Mouse (Mus musculus) kidney, adult 18-20 months (tissue): ENCODE data around the gene Mapkapk2.

ENCODE experiments used
- DNase-seq: peaks from one replicate; pipeline ENCODE4 v3.0.0; 2021

The Mapkapk2 gene

GRCm38 (mm10) chr1:131110525-131111106, 13.0 kb upstream of the Mapkapk2 start:
- DNase-seq, result no peak

- peak; percentile 43 for DNase-seq
Observed at GRCm38 (mm10) chr1:131107575-131108308, 10.1 kb upstream of the Mapkapk2 start.

GRCm38 (mm10) chr1:131103776-131104424, 6.3 kb upstream of the Mapkapk2 start:
- no peak for DNase-seq

- no peak for DNase-seq
Observed at GRCm38 (mm10) chr1:131100808-131101207, 3.2 kb upstream of the Mapkapk2 start.

GRCm38 (mm10) chr1:131096803-131097699, 575 bp downstream of the Mapkapk2 start:
- peak; percentile 77 for DNase-seq

- DNase-seq, result no peak
Observed at GRCm38 (mm10) chr1:131096132-131096695, 1.4 kb downstream of the Mapkapk2 start.

- DNase-seq, result no peak
Observed at GRCm38 (mm10) chr1:131095574-131095973, 2.1 kb downstream of the Mapkapk2 start.

- no peak for DNase-seq
Observed at GRCm38 (mm10) chr1:131093889-131094288, 3.7 kb downstream of the Mapkapk2 start.

GRCm38 (mm10) chr1:131092846-131093245, 4.8 kb downstream of the Mapkapk2 start:
- DNase-seq, result no peak

GRCm38 (mm10) chr1:131092173-131092572, 5.5 kb downstream of the Mapkapk2 start:
- no peak for DNase-seq

- no peak for DNase-seq
Observed at GRCm38 (mm10) chr1:131091481-131091880, 6.1 kb downstream of the Mapkapk2 start.

GRCm38 (mm10) chr1:131090877-131091276, 6.7 kb downstream of the Mapkapk2 start:
- no peak for DNase-seq

GRCm38 (mm10) chr1:131090261-131090660, 7.4 kb downstream of the Mapkapk2 start:
- DNase-seq, result peak; percentile 42

- no peak for DNase-seq
Observed at GRCm38 (mm10) chr1:131089525-131090127, 8.0 kb downstream of the Mapkapk2 start.

- DNase-seq, result no peak
Observed at GRCm38 (mm10) chr1:131088547-131088946, 9.1 kb downstream of the Mapkapk2 start.

GRCm38 (mm10) chr1:131086907-131087306, 10.7 kb downstream of the Mapkapk2 start:
- DNase-seq, result peak; percentile 59

- no peak for DNase-seq
Observed at GRCm38 (mm10) chr1:131085957-131086739, 11.5 kb downstream of the Mapkapk2 start.

GRCm38 (mm10) chr1:131085272-131085671, 12.4 kb downstream of the Mapkapk2 start:
- DNase-seq, result no peak

- DNase-seq, result peak; percentile 51
Observed at GRCm38 (mm10) chr1:131084289-131084688, 13.3 kb downstream of the Mapkapk2 start.

GRCm38 (mm10) chr1:131083609-131084008, 14.0 kb downstream of the Mapkapk2 start:
- DNase-seq, result no peak

- no peak for DNase-seq
Observed at GRCm38 (mm10) chr1:131083122-131083521, 14.5 kb downstream of the Mapkapk2 start.
